Mouse (Mus musculus) CH12.LX (cell line): ENCODE measurements at regions not wholly inside any gene's neighbourhood (a gene's known extent, or its start where the extent isn't known, plus 50 kb on each side); places are given as distances from the start of the nearest gene placed in this dataset.

Source experiments
- DNase-seq: peaks from one replicate; pipeline ENCODE4 v3.0.0-alpha.2; 2013; ENCODE audit errors: extremely low read depth
- H3K27ac ChIP-seq: 2 replicates; pipeline ENCODE4 v1.5.1; 2012; ENCODE audit warnings: low read depth, mild to moderate bottlenecking, control low read depth, moderate library complexity; ENCODE audit not compliant: insufficient read depth
- H3K27me3 ChIP-seq: replicated peaks from 2 replicates; pipeline ENCODE3; 2012; ENCODE audit warnings: inconsistent platforms
- H3K36me3 ChIP-seq, 2 experiments: replicated peaks in 1 of 2; 2 replicates each; pipeline versions ENCODE3 to v1.6.1; 2012; ENCODE audit warnings: inconsistent platforms in 1 of 2, low read length in 1 of 2, mild to moderate bottlenecking in 1 of 2, mixed read lengths in 1 of 2, moderate library complexity in 1 of 2; ENCODE audit not compliant: control insufficient read depth in 1 of 2, insufficient read depth in 1 of 2
- H3K4me1 ChIP-seq, 2 experiments: 2 replicates each; pipeline ENCODE4 v1.6.1; 2012; ENCODE audit warnings: inconsistent platforms in 1 of 2, moderate library complexity in 1 of 2; ENCODE audit not compliant: insufficient read depth in 2 of 2, control insufficient read depth in 1 of 2
- H3K4me2 ChIP-seq: 2 replicates; pipeline ENCODE4 v1.6.1; 2012; ENCODE audit warnings: low read depth, mild to moderate bottlenecking, control low read depth; ENCODE audit not compliant: poor library complexity, insufficient read depth, severe bottlenecking
- H3K4me3 ChIP-seq, 3 experiments: fragments of 150-350 bp in 1 of 3; sonication (generic) in 1 of 3; replicated peaks in 1 of 3; 2 replicates each; pipeline versions ENCODE3 to v1.5.1; 2011 to 2012; ENCODE audit warnings: low read depth in 2 of 3, low read length in 2 of 3, mild to moderate bottlenecking in 2 of 3, moderate library complexity in 2 of 3, control low read depth in 1 of 3, improper control_type of control experiment in 1 of 3, inconsistent platforms in 1 of 3, mixed read lengths in 1 of 3; ENCODE audit not compliant: poor library complexity in 1 of 3
- H3K79me2 ChIP-seq: replicated peaks from 2 replicates; pipeline ENCODE4 v1.6.1; 2012; ENCODE audit warnings: mild to moderate bottlenecking, moderate library complexity; ENCODE audit not compliant: control insufficient read depth, poor library complexity, insufficient read depth, severe bottlenecking; ENCODE audit errors: extremely low read depth
- H3K9ac ChIP-seq: 2 replicates; pipeline ENCODE4 v1.6.1; 2012; ENCODE audit warnings: low read depth, mild to moderate bottlenecking, control low read depth, moderate library complexity; ENCODE audit not compliant: insufficient read depth
- H3K9me3 ChIP-seq: replicated peaks from 2 replicates; pipeline ENCODE3; 2012; ENCODE audit warnings: low read length, inconsistent platforms, mixed read lengths
- CHD1 ChIP-seq: IDR thresholded peaks from 2 replicates; pipeline ENCODE4 v1.6.1; 2012; ENCODE audit warnings: low read depth, low read length, improper control_type of control experiment, inconsistent platforms
- CHD2 ChIP-seq: IDR thresholded peaks from 2 replicates; pipeline ENCODE4 v1.6.1; 2011; ENCODE audit warnings: low read length, improper control_type of control experiment
- CTCF ChIP-seq, 2 experiments: IDR thresholded peaks in 1 of 2; conservative IDR thresholded peaks in 1 of 2; 2 replicates each; pipeline ENCODE4 v1.5.1; 2011 to 2012; ENCODE audit warnings: low read depth in 2 of 2, low read length in 2 of 2, improper control_type of control experiment in 1 of 2, inconsistent platforms in 1 of 2, mild to moderate bottlenecking in 1 of 2, moderate library complexity in 1 of 2
- HCFC1 ChIP-seq: IDR thresholded peaks from 2 replicates; pipeline ENCODE4 v1.6.1; 2012; ENCODE audit warnings: low read depth, mild to moderate bottlenecking, inconsistent platforms, low read length, improper control_type of control experiment
- IRF4 ChIP-seq: IDR thresholded peaks from 2 replicates; pipeline ENCODE4 v1.6.1; 2014; ENCODE audit warnings: low read depth, mild to moderate bottlenecking, inconsistent platforms, low read length, improper control_type of control experiment
- JUN ChIP-seq: IDR thresholded peaks from 2 replicates; pipeline ENCODE4 v1.6.1; 2011; ENCODE audit warnings: low read depth, mild to moderate bottlenecking, low read length, improper control_type of control experiment, moderate library complexity; ENCODE audit not compliant: insufficient read depth
- MAZ ChIP-seq: IDR thresholded peaks from 2 replicates; pipeline ENCODE4 v1.6.1; 2012; ENCODE audit warnings: low read depth, mild to moderate bottlenecking, inconsistent platforms, low read length, improper control_type of control experiment, moderate library complexity
- MXI1 ChIP-seq: IDR thresholded peaks from 2 replicates; pipeline ENCODE4 v1.6.1; 2011; ENCODE audit warnings: mild to moderate bottlenecking, low read depth, low read length, improper control_type of control experiment
- MYC ChIP-seq: IDR thresholded peaks from 2 replicates; pipeline ENCODE4 v1.6.1; 2011; ENCODE audit warnings: low read depth, mild to moderate bottlenecking, improper control_type of control experiment, low read length
- NELFE ChIP-seq: IDR thresholded peaks from 2 replicates; pipeline ENCODE4 v1.6.1; 2011; ENCODE audit warnings: low read depth, low read length, improper control_type of control experiment
- NRF1 ChIP-seq: IDR thresholded peaks from 2 replicates; pipeline ENCODE4 v1.6.1; 2014; ENCODE audit warnings: low read depth, mild to moderate bottlenecking, inconsistent platforms, low read length, improper control_type of control experiment, moderate library complexity
- POLR2A ChIP-seq: IDR thresholded peaks from 2 replicates; pipeline ENCODE4 v1.6.1; 2011; ENCODE audit warnings: low read depth, mild to moderate bottlenecking, improper control_type of control experiment, low read length
- POLR2AphosphoS2 ChIP-seq: IDR thresholded peaks from 2 replicates; pipeline ENCODE4 v1.6.1; 2011; ENCODE audit warnings: low read depth, low read length, improper control_type of control experiment
- SIN3A ChIP-seq: IDR thresholded peaks from 2 replicates; pipeline ENCODE4 v1.6.1; 2012; ENCODE audit warnings: low read length, improper control_type of control experiment, inconsistent platforms
- TBP ChIP-seq: conservative IDR thresholded peaks from 2 replicates; pipeline ENCODE4 v1.6.1; 2011; ENCODE audit warnings: low read depth, low read length, improper control_type of control experiment
- TCF12 ChIP-seq: IDR thresholded peaks from 2 replicates; pipeline ENCODE4 v1.6.1; 2014; ENCODE audit warnings: low read depth, mild to moderate bottlenecking, inconsistent platforms, low read length, improper control_type of control experiment
- ZC3H11A ChIP-seq: IDR thresholded peaks from 2 replicates; pipeline ENCODE4 v1.6.1; 2012; ENCODE audit warnings: low read depth, mild to moderate bottlenecking, inconsistent platforms, low read length, improper control_type of control experiment
- ZKSCAN1 ChIP-seq: IDR thresholded peaks from 2 replicates; pipeline ENCODE4 v1.6.1; 2012; ENCODE audit warnings: low read depth, inconsistent platforms, low read length, improper control_type of control experiment, borderline replicate concordance
- ZMIZ1 ChIP-seq: IDR thresholded peaks from 2 replicates; pipeline ENCODE4 v1.6.1; 2012; ENCODE audit warnings: low read depth, mild to moderate bottlenecking, inconsistent platforms, low read length, improper control_type of control experiment
- ZNF384 ChIP-seq: IDR thresholded peaks from 2 replicates; pipeline ENCODE4 v1.6.1; 2012; ENCODE audit warnings: low read depth, low read length, improper control_type of control experiment, inconsistent platforms
- dilution Hi-C: fragments of 300-500 bp; cut with MboI; formaldehyde crosslinking; loops from 2 replicates; pipeline ENCODE4 v1.14.3; 2020; ENCODE audit warnings: low sequenced_read_pairs; ENCODE audit not compliant: extremely low pct_unique_long_range_greater_than_20kb, extremely low pct_ligation_motif_present
- in situ Hi-C: fragments of 300-500 bp; cut with MboI; formaldehyde crosslinking; loops from 3 replicates; pipeline ENCODE4 v1.14.3; 2019; ENCODE audit warnings: low sequenced_read_pairs, low pct_ligation_motif_present, low pct_unique_long_range_greater_than_20kb, mixed read lengths

DNA sequence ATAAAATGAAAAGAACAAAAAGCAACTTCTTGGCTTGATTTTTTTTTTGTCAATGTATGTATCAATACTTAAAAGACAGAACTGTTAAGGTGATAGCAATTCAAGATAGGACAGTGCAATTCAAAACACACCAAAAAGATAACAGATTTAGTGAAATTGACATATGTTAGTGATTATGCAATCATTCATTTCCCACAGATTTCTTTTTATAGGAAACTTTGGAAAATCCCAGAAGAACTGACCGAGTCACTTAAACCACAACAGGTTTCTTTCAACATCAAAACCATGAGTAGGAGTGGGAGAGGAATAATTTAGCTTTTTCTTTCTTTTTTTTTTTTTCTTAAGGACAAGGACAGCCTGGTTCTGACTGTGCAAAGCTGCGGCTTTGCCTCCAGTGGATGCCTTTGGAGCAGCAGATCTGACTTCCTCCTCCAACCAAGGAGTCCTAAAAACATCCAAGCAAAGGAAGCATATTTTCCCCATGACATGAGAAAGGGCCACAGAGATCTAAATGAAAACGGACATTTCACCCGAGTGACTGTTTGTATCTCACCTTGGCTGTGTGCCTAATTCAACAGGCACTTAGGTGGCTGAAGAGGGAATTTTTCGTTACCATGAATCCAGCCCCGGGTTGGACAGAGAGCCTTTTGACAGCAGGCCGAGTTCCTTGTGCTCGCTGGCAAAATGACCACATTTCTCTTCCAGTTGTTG lies 463.8 kb upstream of the Zeb2 start:
- no peaks in the 10 kb centered on the region for H3K36me3 ChIP-seq
- H3K27ac ChIP-seq, result no peak overlapping the region
- in situ Hi-C loops (no loop called here), dilution Hi-C loops (no loop called here)
- H3K4me2 ChIP-seq, result no peak overlapping the region
- no peak for DNase-seq
- TF ChIP-seq CTCF (conservative IDR thresholded peaks at IDR 0.05 in 1 of 2, IDR thresholded peaks at IDR 0.05 in 1 of 2; ENCODE audit: low read depth in 2 of 2, low read length in 2 of 2) (no peak), POLR2A (no peak), IRF4 (no peak), ZNF384 (no peak), ZC3H11A (no peak), POLR2AphosphoS2 (no peak), HCFC1 (no peak), SIN3A (no peak), MXI1 (no peak), NRF1 (no peak)
- no peaks in the 10 kb centered on the region for H3K79me2 ChIP-seq
- H3K27me3 ChIP-seq, result no peaks in the 10 kb centered on the region
- H3K9me3 ChIP-seq, result no peaks in the 10 kb centered on the region
- H3K4me1 ChIP-seq, result no peaks in the 10 kb centered on the region
- no peak overlapping the region for H3K9ac ChIP-seq
- no peak overlapping the region for H3K4me3 ChIP-seq

DNA sequence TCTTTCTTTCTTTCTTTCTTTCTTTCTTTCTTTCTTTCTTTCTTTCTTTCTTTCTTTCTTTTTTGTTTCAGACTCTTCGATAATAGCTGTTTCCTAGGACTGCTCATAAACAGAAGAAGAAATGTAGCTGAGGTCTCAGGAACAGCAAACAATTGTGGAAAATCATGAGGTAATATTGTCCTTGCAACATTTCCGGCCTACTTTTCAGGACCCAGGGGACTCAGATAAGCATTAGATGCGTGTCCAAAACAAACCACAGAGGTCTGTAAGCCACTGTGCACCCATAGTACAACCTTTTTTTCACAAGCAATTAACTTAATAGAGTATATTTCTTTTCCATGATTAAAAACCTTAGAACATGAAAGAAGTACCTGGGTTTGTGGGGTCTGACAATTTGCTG lies 455.7 kb upstream of the Zeb2 start:
- TF ChIP-seq NRF1 (no peak), JUN (peak; percentile 25; the same call in 1 of the 2 replicates)
- Histone ChIP-seq H3K79me2 (no peaks in the 10 kb centered on the region), H3K4me2 (no peak overlapping the region; the same call in 1 of the 2 replicates), H3K4me1 (peaks cover 0 to 4% of the 10 kb centered on the region in 2 experiments; a peak in 1 of 4 replicates), H3K4me3 (no peak overlapping the region), H3K9ac (no peak overlapping the region), H3K9me3 (no peaks in the 10 kb centered on the region), H3K36me3 (no peaks in the 10 kb centered on the region), H3K27ac (no peak overlapping the region), H3K27me3 (no peaks in the 10 kb centered on the region)
- DNase-seq, result peak; percentile 22
- dilution Hi-C loops (no loop called here), in situ Hi-C loops (no loop called here)

DNA sequence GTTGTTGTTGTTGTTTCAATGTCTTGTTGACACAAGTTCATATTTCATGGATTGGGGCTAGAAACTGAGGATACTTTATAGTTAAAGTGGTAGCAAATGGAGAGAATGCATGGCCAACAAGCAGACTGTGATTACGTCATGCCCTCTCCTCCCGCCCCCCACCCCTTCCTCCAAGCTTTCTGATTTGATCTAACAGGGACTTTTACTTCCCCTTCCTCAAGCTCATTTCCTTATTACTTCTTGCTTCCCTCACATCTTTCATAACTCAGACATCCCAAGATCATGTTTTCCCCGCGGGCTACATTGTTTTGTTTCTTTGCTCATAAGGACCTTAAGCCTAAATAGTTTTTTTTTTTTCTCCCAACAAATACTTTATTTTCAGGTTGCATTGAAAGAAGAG lies 437.5 kb upstream of the Zeb2 start:
- Histone ChIP-seq H3K4me2 (no peak overlapping the region), H3K9me3 (no peaks in the 10 kb centered on the region), H3K27ac (no peak overlapping the region), H3K4me3 (no peak overlapping the region), H3K36me3 (no peaks in the 10 kb centered on the region), H3K79me2 (no peaks in the 10 kb centered on the region), H3K9ac (no peak overlapping the region), H3K4me1 (no peaks in the 10 kb centered on the region), H3K27me3 (no peaks in the 10 kb centered on the region)
- dilution Hi-C loops (no loop called here), in situ Hi-C loops (no loop called here)
- no peak for TF ChIP-seq CHD1
- no peak for TF ChIP-seq MYC
- TF ChIP-seq NELFE, result no peak
- no peak for TF ChIP-seq MXI1
- TF ChIP-seq HCFC1, result no peak
- no peak for TF ChIP-seq SIN3A
- TF ChIP-seq ZMIZ1, result no peak
- no peak for TF ChIP-seq ZC3H11A
- TF ChIP-seq POLR2A, result no peak
- TF ChIP-seq CHD2, result no peak
- no peak for TF ChIP-seq TCF12
- TF ChIP-seq JUN, result no peak
- TF ChIP-seq MAZ, result no peak
- no peak for TF ChIP-seq IRF4
- no peak for TF ChIP-seq ZNF384
- no peak for TF ChIP-seq TBP
- no peak for TF ChIP-seq ZKSCAN1
- DNase-seq, result no peak
